Mouse (Mus musculus): ENCODE data around the gene 4930524J08Rik. TPM values are rescaled to one million over a fixed set of nuclear protein-coding genes. Genes with fewer than 3 reads are reported as not detected.

Gene 4930524J08Rik
- 1.7 and 3.5 TPM in 2 replicates for polyA plus RNA-seq (2015; fragmentation: Nextera tagmentation; extraction: Ambion mirVana)

DNA sequence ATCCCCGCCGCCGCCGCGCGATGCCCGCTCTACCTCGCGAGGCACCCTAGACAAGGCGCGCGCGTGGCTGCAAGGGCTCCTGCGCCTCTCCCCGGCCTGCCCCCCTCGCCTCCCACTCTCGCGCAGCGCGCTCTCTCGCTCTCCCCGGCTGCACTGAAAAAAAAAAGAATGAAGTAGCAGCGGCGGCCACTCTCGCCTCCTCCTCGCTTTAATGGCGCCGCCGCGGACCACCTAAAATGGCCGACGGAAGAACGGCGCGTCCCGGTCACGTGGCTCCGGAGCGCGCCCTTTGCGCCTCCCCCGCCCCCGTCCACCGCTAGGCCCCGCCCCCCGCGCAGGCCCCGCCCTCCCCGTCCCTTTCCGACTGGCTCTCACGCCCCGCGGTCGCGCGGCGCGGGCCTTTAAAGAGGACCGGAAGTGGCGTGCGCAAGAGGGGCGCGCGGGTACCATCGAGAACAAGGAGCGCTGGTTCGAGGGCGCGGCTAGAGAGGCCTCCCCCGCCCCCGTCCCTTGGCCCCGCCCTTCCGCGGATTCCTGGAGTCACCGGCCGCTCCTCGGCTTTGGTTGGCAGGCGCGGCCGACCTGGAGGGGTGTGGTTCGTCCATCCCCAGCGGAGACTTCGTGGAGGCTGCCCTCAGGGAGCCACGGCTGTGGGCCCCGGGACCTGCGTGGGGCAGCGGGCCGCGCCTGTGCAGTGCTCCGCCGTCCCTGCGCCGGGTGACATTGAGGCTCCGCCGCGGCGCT lies at the start of gene 4930524J08Rik, which contains the start of gene Hnrnpd:
Gene 4930524J08Rik, plus strand, starts transcription at position 363 of the 744 bp plus-strand sequence.
Gene Hnrnpd, minus strand, starts transcription at position 240 of the 744 bp plus-strand sequence.
- H3K9ac ChIP-seq, result peak within 1 kb of the TSS; percentile 96
- 0 out of 2 replicates have a peak, but pooled peaks cover 5% of the 10 kb centered on the region for H3K36me3 ChIP-seq
- under 1% methylated on average over 87 of the region's 97 CpGs for WGBS
- no peaks in the 10 kb centered on the region for H3K27me3 ChIP-seq
- H3K27ac ChIP-seq (replicated peaks), result peak within 1 kb of the TSS; percentile 99
- H3K4me1 ChIP-seq, result peaks cover 15% of the 10 kb centered on the region
- H3K4me2 ChIP-seq (replicated peaks), result peak within 1 kb of the TSS; percentile 61
- peak within 1 kb of the TSS; percentile 93 for H3K4me3 ChIP-seq (replicated peaks)
- ATAC-seq (ENCODE audit: insufficient number of reproducible peaks, low FRiP score, low TSS enrichment, low read depth), result peak; percentile 98
- no peaks in the 10 kb centered on the region for H3K9me3 ChIP-seq (replicated peaks)

DNA sequence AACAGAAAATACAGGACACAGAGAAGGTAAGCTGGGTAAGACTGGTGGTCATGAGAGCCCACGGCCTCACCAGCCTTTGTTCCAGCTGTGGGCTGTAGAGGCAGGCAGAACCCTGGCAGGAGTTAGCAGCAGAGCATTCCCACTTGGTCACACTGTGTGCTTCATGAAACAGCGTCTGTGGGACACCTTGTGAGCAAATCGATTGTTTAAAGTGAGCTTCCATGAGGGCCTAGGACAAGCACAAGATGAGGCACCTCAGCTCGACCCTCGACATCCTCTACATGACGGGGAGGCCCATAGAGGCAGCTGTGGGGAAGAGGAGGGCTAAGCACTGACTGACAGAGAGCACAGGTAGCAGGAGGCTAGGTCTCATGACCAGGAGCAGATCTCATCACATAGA lies 47.0 kb upstream of the 4930524J08Rik start:
- Histone ChIP-seq H3K9me3 (replicated peaks) (no peaks in the 10 kb centered on the region), H3K4me2 (replicated peaks) (no peak overlapping the region), H3K36me3 (no peaks in the 10 kb centered on the region), H3K4me3 (replicated peaks) (no peak overlapping the region), H3K27ac (replicated peaks) (no peak overlapping the region), H3K4me1 (no peaks in the 10 kb centered on the region), H3K9ac (no peak overlapping the region), H3K27me3 (no peaks in the 10 kb centered on the region)
- WGBS, result 80% methylated on average over 6 of the region's 6 CpGs
- no peak for ATAC-seq (ENCODE audit: insufficient number of reproducible peaks, low FRiP score, low TSS enrichment, low read depth)

DNA sequence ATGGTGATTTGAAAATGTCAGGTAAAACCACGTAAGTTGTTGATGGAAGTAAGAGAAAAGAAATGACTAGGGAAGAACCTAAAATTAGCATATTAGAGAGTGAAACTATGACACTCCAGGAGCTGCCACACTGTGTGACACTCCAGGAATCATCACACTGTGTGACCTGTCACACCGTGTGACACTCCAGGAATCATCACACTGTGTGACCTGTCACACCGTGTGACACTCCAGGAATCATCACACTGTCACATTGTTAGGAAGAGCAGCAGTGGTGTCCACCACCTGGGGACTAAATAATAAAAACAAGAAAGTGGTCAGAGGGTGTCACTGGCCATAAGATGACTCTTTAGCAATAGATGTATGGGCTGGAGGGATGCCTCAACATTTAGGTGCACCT lies 39.4 kb upstream of the 4930524J08Rik start:
- WGBS, result 72% methylated on average over 3 of the region's 3 CpGs
- H3K9ac ChIP-seq, result no peak overlapping the region
- H3K4me1 ChIP-seq, result no peaks in the 10 kb centered on the region
- H3K4me2 ChIP-seq (replicated peaks), result no peak overlapping the region
- no peak overlapping the region for H3K4me3 ChIP-seq (replicated peaks)
- no peak for ATAC-seq (ENCODE audit: insufficient number of reproducible peaks, low FRiP score, low TSS enrichment, low read depth)
- H3K27ac ChIP-seq (replicated peaks), result no peak overlapping the region
- no peaks in the 10 kb centered on the region for H3K36me3 ChIP-seq
- H3K27me3 ChIP-seq, result no peaks in the 10 kb centered on the region
- H3K9me3 ChIP-seq (replicated peaks), result no peaks in the 10 kb centered on the region

DNA sequence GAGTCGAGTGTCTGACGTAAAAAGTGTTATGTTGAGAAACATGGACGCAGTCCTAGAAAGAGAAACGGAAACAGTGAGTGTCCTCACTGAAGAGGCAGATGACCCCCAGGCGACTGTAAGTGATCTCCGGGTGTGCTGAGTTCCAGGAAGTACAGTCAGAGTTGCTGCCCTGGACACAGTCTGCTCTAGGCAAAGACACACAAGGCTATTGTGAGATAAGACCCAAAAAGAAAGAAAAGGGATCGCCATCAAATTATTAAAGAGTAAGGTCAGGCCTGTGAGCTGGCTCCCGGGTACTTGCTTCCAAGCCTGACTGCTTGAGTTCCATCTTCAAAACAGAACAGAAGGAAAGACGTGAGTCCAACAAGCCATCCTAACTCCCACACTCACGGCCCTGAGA lies 37.6 kb upstream of the 4930524J08Rik start:
- ATAC-seq (ENCODE audit: insufficient number of reproducible peaks, low FRiP score, low TSS enrichment, low read depth), result no peak
- 68% methylated on average over 10 of the region's 10 CpGs for WGBS
- no peaks in the 10 kb centered on the region for H3K27me3 ChIP-seq
- H3K9ac ChIP-seq, result no peak overlapping the region
- H3K27ac ChIP-seq (replicated peaks), result no peak overlapping the region
- H3K4me2 ChIP-seq (replicated peaks), result no peak overlapping the region
- H3K9me3 ChIP-seq (replicated peaks), result no peaks in the 10 kb centered on the region
- no peaks in the 10 kb centered on the region for H3K36me3 ChIP-seq
- H3K4me1 ChIP-seq, result no peaks in the 10 kb centered on the region
- no peak overlapping the region for H3K4me3 ChIP-seq (replicated peaks)

DNA sequence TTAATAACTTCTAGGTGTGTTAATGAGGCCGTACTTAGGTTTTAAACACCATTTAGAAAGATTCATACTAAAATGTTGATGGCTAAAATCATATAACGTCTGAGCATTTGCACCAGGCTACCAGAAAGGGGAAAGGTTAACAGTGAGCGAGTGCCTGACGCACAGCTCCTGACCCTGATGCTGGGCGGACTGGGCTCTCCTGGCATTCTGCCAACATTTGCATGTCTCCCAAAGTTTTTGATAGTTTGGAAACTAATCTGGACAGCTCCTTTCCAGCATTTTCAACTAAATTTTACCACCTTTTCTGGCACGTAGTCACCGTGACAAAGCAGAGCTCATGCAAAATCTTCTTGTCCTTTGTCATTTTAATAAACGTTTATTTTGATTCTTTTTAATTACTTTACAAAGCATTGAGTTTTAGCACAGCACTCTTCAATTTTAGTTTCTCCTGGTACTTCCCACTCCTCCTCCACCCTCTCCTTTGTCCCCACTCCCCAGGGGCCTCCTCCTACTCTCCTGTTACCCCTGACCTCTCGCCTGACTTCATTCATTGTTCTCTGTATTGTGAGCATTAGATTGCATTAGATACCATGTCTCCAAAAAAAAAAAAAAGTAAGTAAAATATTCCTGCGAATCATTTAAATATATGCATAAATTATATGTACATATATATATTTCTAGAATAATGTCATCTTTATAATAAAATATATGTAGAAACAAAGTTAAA lies 36.9 kb upstream of the 4930524J08Rik start:
- Histone ChIP-seq H3K9ac (no peak overlapping the region), H3K4me1 (no peaks in the 10 kb centered on the region), H3K27me3 (no peaks in the 10 kb centered on the region), H3K9me3 (replicated peaks) (no peaks in the 10 kb centered on the region), H3K4me3 (replicated peaks) (no peak overlapping the region), H3K4me2 (replicated peaks) (no peak overlapping the region), H3K36me3 (no peaks in the 10 kb centered on the region), H3K27ac (replicated peaks) (no peak overlapping the region)
- no peak for ATAC-seq (ENCODE audit: insufficient number of reproducible peaks, low FRiP score, low TSS enrichment, low read depth)
- 59% methylated on average over 10 of the region's 10 CpGs for WGBS

DNA sequence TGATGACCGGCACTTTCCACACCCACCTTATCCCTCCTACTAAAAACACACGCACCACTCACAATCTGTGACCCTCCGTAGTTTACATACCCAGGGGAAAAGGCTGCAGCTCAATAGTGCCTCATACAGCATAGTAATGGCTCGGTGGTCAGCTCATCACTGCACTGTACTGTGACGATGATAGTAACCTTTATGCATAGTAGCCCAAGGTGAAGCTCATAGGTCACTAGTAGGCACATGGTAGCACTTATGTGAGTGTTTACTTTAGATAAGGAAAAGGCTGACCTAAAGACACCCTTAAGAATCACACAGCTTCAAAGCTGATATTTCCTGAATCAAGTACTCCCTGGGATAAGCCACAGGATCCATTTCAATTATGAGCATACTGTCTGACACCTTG lies 26.3 kb upstream of the 4930524J08Rik start:
- Histone ChIP-seq H3K9ac (no peak overlapping the region), H3K4me2 (replicated peaks) (no peak overlapping the region), H3K4me3 (replicated peaks) (no peak overlapping the region), H3K9me3 (replicated peaks) (no peaks in the 10 kb centered on the region), H3K27me3 (no peaks in the 10 kb centered on the region), H3K27ac (replicated peaks) (no peak overlapping the region), H3K4me1 (no peaks in the 10 kb centered on the region), H3K36me3 (no peaks in the 10 kb centered on the region)
- ATAC-seq (ENCODE audit: insufficient number of reproducible peaks, low FRiP score, low TSS enrichment, low read depth), result no peak
- 89% methylated on average over 5 of the region's 5 CpGs for WGBS

DNA sequence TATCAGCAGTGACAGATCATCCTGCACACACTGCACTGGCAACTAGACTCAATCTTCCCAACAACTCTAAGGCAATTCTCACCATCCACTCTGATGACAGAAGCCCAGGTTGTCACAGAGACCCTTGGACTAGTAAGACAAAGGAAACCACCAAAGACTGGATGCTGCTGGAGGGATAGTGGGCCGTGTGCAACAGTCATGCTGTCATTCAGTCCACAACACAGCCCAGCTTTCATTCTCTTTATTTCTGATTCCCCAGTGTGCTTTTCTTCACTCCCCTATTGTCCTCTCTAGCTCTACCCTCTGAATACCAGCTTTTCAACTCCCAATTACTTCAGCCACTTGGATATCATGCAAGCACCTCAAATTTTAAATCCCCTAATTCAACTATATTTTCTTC lies 25.0 kb upstream of the 4930524J08Rik start:
- Histone ChIP-seq H3K4me1 (no peaks in the 10 kb centered on the region), H3K4me2 (replicated peaks) (no peak overlapping the region), H3K36me3 (peaks cover 6% of the 10 kb centered on the region), H3K27me3 (no peaks in the 10 kb centered on the region), H3K9me3 (replicated peaks) (no peaks in the 10 kb centered on the region), H3K4me3 (replicated peaks) (no peak overlapping the region), H3K9ac (no peak overlapping the region), H3K27ac (replicated peaks) (no peak overlapping the region)
- WGBS, result 41% methylated on average over 1 of the region's 1 CpGs
- no peak for ATAC-seq (ENCODE audit: insufficient number of reproducible peaks, low FRiP score, low TSS enrichment, low read depth)

DNA sequence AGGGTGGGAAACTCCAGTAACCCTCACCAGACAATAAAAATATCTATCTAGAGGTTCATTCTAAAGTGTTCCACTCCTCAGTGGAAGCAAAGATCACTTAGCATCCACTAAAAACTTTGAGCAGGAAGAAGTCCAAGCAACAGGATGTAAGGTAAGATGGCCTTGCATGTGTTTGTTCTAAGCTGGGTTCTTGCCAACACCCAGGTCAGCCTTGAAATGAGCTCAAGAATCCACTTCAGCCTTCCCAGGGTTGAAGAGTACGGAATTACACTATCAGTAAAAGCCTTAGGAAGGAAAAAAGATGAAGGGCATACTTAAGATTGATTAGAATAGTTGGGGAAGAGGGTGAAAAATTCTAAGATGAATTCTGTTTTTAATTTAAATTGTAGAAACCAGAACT lies 20.2 kb upstream of the 4930524J08Rik start:
- no peaks in the 10 kb centered on the region for H3K27me3 ChIP-seq
- H3K9me3 ChIP-seq (replicated peaks), result no peaks in the 10 kb centered on the region
- H3K9ac ChIP-seq, result no peak overlapping the region
- WGBS, result 83% methylated on average over 1 of the region's 1 CpGs
- ATAC-seq (ENCODE audit: insufficient number of reproducible peaks, low FRiP score, low TSS enrichment, low read depth), result no peak
- no peak overlapping the region for H3K27ac ChIP-seq (replicated peaks)
- H3K4me1 ChIP-seq, result no peaks in the 10 kb centered on the region
- no peak overlapping the region for H3K4me3 ChIP-seq (replicated peaks)
- H3K4me2 ChIP-seq (replicated peaks), result no peak overlapping the region
- peaks cover 34% of the 10 kb centered on the region for H3K36me3 ChIP-seq

DNA sequence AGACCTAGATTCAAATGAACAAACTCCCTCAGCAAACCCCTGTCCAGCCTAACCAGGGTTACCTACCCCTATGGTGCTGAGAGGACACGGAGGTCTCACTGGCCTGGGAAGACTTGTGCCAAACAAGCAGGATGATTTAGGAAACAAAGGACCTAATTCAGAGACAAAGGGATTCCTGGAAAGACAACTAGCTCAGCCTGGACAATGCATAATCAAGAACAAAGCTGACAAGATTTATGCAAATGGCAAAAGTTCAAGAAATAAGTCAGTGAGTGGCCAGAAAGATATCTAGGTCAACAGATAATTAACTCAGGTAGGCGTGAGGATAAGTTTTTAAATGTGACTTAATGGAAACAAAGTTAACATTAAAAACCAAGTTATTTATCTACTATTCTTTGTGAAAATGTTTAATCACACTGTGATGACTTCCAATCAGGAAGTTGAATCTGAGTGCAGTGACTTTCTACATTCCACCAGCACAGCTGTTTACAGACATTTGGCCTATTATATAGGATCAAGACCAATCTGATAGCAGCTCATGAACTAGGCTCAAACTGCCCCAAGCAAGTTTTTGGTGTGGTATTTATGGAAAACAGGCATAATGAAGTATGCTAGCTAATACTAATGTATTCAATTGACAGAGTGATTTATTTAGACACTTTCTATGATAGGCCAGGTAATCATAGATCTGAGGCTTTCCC lies 19.5 kb upstream of the 4930524J08Rik start:
- no peaks in the 10 kb centered on the region for H3K27me3 ChIP-seq
- no peak overlapping the region for H3K9ac ChIP-seq
- no peak overlapping the region for H3K4me3 ChIP-seq (replicated peaks)
- H3K9me3 ChIP-seq (replicated peaks), result no peaks in the 10 kb centered on the region
- no peak overlapping the region for H3K4me2 ChIP-seq (replicated peaks)
- peaks cover 41% of the 10 kb centered on the region for H3K36me3 ChIP-seq
- H3K27ac ChIP-seq (replicated peaks), result no peak overlapping the region
- no peak for ATAC-seq (ENCODE audit: insufficient number of reproducible peaks, low FRiP score, low TSS enrichment, low read depth)
- WGBS, result 92% methylated on average over 2 of the region's 2 CpGs
- H3K4me1 ChIP-seq, result no peaks in the 10 kb centered on the region

DNA sequence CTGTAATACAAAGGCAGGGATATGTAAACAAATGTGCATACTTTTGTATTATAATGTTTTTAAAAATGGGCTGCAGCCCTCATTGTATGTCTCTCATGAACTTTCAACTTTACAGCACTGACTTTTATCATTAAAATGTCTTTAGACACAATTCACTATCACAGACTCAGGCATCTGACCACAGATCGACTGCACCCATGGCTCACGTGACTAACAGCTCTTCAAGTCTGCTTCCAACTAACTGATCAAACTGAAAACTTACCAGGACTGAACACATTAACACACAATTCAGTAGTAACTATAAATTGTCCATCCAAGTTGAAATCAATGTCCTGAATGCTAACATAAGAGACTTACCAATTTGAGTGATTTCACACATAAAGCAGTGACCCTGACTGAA lies 18.9 kb upstream of the 4930524J08Rik start:
- 84% methylated on average over 2 of the region's 2 CpGs for WGBS

DNA sequence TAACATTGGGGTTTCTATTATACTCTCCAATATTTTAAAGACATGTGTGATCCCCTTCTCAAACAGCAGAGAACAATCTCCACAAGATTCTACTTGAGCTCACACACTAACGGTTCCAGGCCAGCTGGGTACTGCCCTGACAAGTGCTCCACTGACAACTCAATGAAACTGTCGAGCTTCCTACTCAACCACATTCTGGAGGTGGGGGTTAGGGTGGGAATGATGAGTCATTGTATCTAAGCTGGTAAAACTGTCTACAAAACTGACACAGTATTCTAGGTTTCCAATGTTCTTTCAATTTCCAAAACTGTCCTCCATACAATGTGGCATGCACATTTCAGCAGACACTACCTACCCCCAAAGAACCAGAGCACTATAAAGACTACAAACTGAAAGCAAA lies 4.9 kb upstream of the 4930524J08Rik start:
- no peak for ATAC-seq (ENCODE audit: insufficient number of reproducible peaks, low FRiP score, low TSS enrichment, low read depth)
- Histone ChIP-seq H3K27ac (replicated peaks) (no peak overlapping the region), H3K9ac (no peak overlapping the region), H3K4me3 (replicated peaks) (no peak overlapping the region), H3K4me1 (peaks cover 21% of the 10 kb centered on the region), H3K4me2 (replicated peaks) (0 out of 2 replicates have a peak overlapping the region, but pooled peaks have one; percentile 21), H3K9me3 (replicated peaks) (no peaks in the 10 kb centered on the region), H3K36me3 (peaks cover 11% of the 10 kb centered on the region; the same call in 1 of the 2 replicates), H3K27me3 (no peaks in the 10 kb centered on the region)
- 23% methylated on average over 2 of the region's 2 CpGs for WGBS

More for the DNA sequence above, 18.9 kb upstream of the 4930524J08Rik start:
- Histone ChIP-seq H3K36me3 (peaks cover 46% of the 10 kb centered on the region), H3K4me2 (replicated peaks) (no peak overlapping the region), H3K4me3 (replicated peaks) (no peak overlapping the region), H3K27ac (replicated peaks) (no peak overlapping the region), H3K9me3 (replicated peaks) (no peaks in the 10 kb centered on the region), H3K27me3 (no peaks in the 10 kb centered on the region), H3K9ac (no peak overlapping the region), H3K4me1 (no peaks in the 10 kb centered on the region)
- ATAC-seq (ENCODE audit: insufficient number of reproducible peaks, low FRiP score, low TSS enrichment, low read depth), result no peak
